Mouse (Mus musculus) activated CD4-positive, CD25-positive, alpha-beta regulatory T cell, adult 9 weeks (primary cell): ENCODE data around the gene Dtx2. TPM values are rescaled to one million over a fixed set of nuclear protein-coding genes. Genes with fewer than 3 reads are reported as not detected.

ENCODE experiments used
- polyA plus RNA-seq: library from polyadenylated mRNA; unstranded; fragments of 100-300 nt; shearing (Covaris generic); gene quantifications from one replicate; pipeline ENCODE4 v1.2.1, GENCODE M21; 2017

The Dtx2 gene
- polyA plus RNA-seq: 23.3 TPM

GRCm38 (mm10) chr5:135994725-135995687 is at the start of gene Dtx2:
Dtx2 (plus strand) TSS chr5:135994800.

DNA sequence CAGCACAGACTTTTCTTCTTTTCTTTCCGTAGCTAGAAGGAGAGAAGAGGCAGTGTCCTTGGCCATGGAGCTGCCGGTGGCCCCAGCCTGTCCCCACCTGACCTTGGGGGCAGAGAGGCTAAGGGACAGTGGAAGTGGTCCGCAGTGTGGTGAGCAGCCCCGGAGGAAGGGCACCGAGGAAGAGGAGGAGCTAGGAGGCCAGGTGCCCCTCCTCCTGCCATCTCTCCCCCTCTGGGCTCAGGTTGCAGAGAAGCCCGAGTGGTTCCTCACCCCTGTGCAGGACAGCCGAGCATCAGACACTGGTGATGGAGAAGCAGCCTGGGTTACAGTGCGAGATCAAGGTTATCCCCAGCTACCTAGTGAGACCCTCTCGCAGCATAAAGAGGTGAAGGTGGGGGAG is 20.2 kb upstream of the Dtx2 start, which contains the start of gene Ssc4d:
TSS of gene Ssc4d (minus strand) at position 167 of the 400 bp plus-strand sequence.

GRCm38 (mm10) chr5:135979904-135980303 is 14.7 kb upstream of the Dtx2 start, which contains the start of gene Zp3:
Zp3 (plus strand) TSS chr5:135980099.

DNA sequence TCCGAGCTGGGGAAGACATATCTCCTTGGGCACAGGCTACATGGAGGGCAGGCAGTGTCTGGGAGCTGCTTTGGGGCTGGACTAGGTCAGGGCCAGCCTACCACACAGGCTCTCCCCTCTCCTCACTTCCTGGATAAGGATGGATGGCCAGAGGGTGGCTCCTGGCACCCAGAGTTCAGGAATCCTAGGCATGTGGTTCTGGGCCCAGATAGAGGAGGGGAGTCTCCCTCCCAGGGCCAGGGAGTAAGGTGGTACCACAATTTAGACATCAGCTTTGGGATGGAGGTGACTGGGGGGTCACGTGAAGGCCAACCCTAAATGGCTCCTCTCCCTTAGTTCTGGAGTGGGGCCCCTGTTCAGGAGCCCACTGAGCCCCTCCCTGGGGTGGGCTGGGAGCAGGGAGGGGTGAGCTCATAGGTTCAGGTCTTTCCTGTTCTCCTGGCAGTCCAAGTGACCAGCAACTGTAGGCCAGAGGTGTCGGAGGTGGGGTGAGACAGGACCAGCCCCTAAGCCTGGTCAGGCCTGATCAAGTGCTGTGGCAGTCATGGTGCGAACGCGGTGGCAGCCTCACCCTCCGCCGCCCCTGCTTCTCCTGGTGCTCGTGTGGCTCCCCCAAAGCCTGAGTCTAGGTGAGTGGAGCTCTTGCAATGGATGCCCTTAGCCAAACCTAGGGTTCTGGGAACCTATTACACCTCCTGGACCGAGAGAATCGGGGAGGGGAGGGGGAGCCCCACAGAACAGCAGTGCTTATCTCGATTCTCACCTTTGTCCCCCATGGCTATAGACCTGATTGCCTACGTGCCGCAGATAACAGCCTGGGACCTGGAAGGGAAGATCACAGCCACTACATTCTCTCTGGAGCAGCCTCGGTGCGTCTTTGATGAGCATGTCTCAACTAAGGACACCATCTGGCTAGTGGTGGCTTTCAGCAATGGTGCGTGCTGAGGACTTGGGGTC is 43.9 kb downstream of the Dtx2 start, which contains the start of gene Upk3b:
TSS of gene Upk3b (plus strand) at position 239 of the 957 bp plus-strand sequence.

DNA sequence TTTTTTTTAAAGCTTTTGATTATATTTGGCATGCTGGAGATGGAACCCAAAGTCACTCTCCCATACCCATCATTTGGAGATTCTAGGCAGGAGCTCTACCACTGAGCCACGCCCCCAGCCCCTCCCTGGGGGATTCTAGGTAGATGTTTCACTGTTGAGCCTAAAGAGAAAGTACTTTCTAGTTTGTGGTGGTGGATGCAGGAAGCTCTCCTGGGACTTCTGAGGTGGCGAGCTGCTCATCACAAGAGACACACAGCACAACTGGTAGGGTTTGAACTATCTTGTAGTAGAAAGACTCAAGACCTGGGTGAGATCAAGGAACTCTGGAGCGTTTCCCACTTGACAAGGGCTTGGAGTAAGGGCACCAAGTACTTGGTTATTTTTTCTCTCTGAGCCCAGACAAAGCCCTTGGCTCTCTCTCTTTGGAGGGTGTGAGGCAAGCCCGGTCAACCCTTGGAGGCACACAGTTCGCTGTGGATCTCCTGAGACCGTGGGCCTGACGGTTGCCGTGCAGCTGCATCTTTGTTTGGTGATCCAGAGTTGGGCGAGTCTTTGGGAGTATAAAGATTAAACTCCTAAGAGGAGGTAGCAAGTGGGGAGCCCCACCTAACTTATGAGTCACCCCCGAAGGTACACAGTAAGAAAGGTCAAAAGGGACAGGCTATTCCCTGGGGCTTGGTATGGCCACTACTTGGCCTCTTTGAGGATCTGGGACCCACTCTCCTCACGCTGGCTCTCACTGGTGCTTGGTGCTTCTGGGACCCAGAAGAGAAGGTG is 59.9 kb downstream of the Dtx2 start, which contains the start of gene Upk3bl:
TSS of gene Upk3bl (plus strand) at position 192 of the 777 bp plus-strand sequence.

Other genes with a start within 250 kb of the Dtx2 start
- gene Styxl1, start 216.4 kb upstream of the Dtx2 start, polyA plus RNA-seq: 0.67 TPM
- 545 TPM for gene Mdh2, start 216.3 kb upstream of the Dtx2 start, polyA plus RNA-seq
- not detected for gene Srrm3, start 187.9 kb upstream of the Dtx2 start, polyA plus RNA-seq
- 1.4 TPM for gene Hspb1, start 106.9 kb upstream of the Dtx2 start, polyA plus RNA-seq
- gene Ywhag, start 60.2 kb upstream of the Dtx2 start, polyA plus RNA-seq: 74.8 TPM
- gene Ssc4d, start 20.3 kb upstream of the Dtx2 start, polyA plus RNA-seq: 1.1 TPM
- not detected for gene Zp3, start 14.7 kb upstream of the Dtx2 start, polyA plus RNA-seq
- gene Upk3b, start 43.7 kb downstream of the Dtx2 start, polyA plus RNA-seq: not detected
- gene Upk3bl, start 59.7 kb downstream of the Dtx2 start, polyA plus RNA-seq: not detected
- gene Rasa4, start 89.1 kb downstream of the Dtx2 start, polyA plus RNA-seq: 2.1 TPM
- 176 TPM for gene Polr2j, start 121.8 kb downstream of the Dtx2 start, polyA plus RNA-seq
- 58.2 TPM for gene Lrwd1, start 141.3 kb downstream of the Dtx2 start, polyA plus RNA-seq
- gene Alkbh4, start 141.3 kb downstream of the Dtx2 start, polyA plus RNA-seq: 64.1 TPM
- 78.2 TPM for gene Orai2, start 175.9 kb downstream of the Dtx2 start, polyA plus RNA-seq
- 51.6 TPM for gene Prkrip1, start 204.2 kb downstream of the Dtx2 start, polyA plus RNA-seq